Mouse (Mus musculus): ENCODE results near the gene Mvb12b. TPM values are rescaled to one million over a fixed set of nuclear protein-coding genes. Genes with fewer than 3 reads are reported as not detected.

Gene Mvb12b
- polyA plus RNA-seq, 2 experiments = 6.9 to 8.3 TPM

DNA sequence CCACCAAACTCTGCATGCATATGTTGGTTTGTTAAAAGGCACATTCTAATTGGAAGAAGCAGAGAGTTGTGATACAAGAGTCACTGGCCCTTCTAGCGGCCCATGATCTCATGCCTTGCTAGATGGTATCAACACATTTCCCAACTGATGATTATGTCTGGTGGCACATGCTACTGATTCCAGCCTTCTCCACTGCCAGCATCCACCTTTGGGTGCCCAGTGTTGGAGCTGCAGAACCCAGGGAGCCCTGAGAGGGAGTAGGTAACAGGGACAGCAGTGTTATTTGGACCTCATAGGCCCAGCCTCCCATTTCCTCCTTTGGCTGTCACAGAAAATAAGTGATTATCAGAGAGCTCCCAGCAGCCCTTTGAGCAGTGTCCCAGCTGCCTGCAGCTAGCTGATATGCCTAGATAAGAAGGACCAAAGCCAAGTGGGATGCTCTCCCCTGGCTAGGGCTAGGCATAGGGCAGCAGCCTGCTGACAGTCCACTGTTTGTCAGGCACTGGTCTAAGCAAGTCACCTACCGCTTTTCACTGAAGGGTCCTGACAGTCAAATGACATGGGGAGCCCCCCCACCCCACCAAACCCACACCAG, 44.7 kb downstream of the Mvb12b start:
- TF ChIP-seq CTCF (IDR thresholded peaks at IDR 0.05; ENCODE audit: low read depth) = peak; percentile 50
- peak; percentile 99 for TF ChIP-seq EP300 (IDR thresholded peaks at IDR 0.05; ENCODE audit: low read depth)
- Histone ChIP-seq H3K9ac (replicated peaks) (peak overlapping the region; percentile 79), H3K4me1 (replicated peaks; ENCODE audit: control insufficient read depth in 2 of 2, insufficient read depth in 2 of 2, low read length in 1 of 2) (peaks cover 84 to 94% of the 10 kb centered on the region in 2 experiments), H3K4me3 (ENCODE audit: insufficient read depth in 1 of 2, low read depth in 2 of 2, low read length in 2 of 2) (peak overlapping the region in 1 of 2 experiments; percentile 28; a peak in 1 of 4 replicates), H3K27me3 (ENCODE audit: control insufficient read depth, insufficient read depth, low read length) (no peaks in the 10 kb centered on the region), H3K36me3 (replicated peaks; ENCODE audit: control insufficient read depth, insufficient read depth, low read depth) (no peaks in the 10 kb centered on the region), H3K9me3 (ENCODE audit: control insufficient read depth, low read length) (no peaks in the 10 kb centered on the region), H3K4me2 (ENCODE audit: low read depth) (peak overlapping the region; percentile 76), H3K27ac (peak overlapping the region; percentile 100)
- WGBS (ENCODE audit: insufficient replicate concordance) = 18% methylated on average over 2 of the region's 2 CpGs
- peak; percentile 99 for ATAC-seq (ENCODE audit: insufficient read depth)
- DNase-seq (ENCODE audit: low read depth in 3 of 3, low spot score in 3 of 3) = peak; percentile 95 to 97 (median 95)

DNA sequence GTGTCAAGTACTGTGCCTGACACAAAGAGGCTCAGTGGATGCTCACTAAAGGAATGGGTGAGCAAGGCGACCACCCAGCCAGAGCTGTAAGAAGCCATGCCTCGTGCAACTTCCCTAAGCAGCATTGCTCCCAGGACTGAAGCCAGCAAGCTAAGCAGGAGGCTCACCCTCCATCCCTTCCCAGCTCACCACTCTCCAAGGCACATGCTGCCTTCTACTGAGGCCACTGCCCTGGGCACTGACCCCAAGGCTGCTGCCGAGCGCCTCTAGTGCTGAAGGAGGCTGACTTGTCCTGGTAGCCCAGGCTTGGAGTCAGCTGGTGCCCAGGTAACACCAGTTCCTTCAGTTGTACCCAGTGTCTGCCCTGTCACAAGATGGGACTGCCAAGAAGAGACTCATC, 45.8 kb downstream of the Mvb12b start:
- no peaks in the 10 kb centered on the region for H3K27me3 ChIP-seq (ENCODE audit: control insufficient read depth, insufficient read depth, low read length)
- no peak overlapping the region for H3K4me3 ChIP-seq (ENCODE audit: insufficient read depth in 1 of 2, low read depth in 2 of 2, low read length in 2 of 2)
- TF ChIP-seq EP300 (IDR thresholded peaks at IDR 0.05; ENCODE audit: low read depth) (no peak), CTCF (IDR thresholded peaks at IDR 0.05; ENCODE audit: low read depth) (no peak)
- ATAC-seq (ENCODE audit: insufficient read depth) (no peak), DNase-seq (ENCODE audit: low read depth in 3 of 3, low spot score in 3 of 3) (no peak)
- 76% methylated on average over 4 of the region's 4 CpGs for WGBS (ENCODE audit: insufficient replicate concordance)
- peaks cover 77 to 90% of the 10 kb centered on the region in 2 experiments for H3K4me1 ChIP-seq (replicated peaks; ENCODE audit: control insufficient read depth in 2 of 2, insufficient read depth in 2 of 2, low read length in 1 of 2)
- peak overlapping the region; percentile 100 for H3K27ac ChIP-seq
- H3K9ac ChIP-seq (replicated peaks) = peak overlapping the region; percentile 64
- no peaks in the 10 kb centered on the region for H3K9me3 ChIP-seq (ENCODE audit: control insufficient read depth, low read length)
- H3K4me2 ChIP-seq (ENCODE audit: low read depth) = peak overlapping the region; percentile 76
- no peaks in the 10 kb centered on the region for H3K36me3 ChIP-seq (replicated peaks; ENCODE audit: control insufficient read depth, insufficient read depth, low read depth)

DNA sequence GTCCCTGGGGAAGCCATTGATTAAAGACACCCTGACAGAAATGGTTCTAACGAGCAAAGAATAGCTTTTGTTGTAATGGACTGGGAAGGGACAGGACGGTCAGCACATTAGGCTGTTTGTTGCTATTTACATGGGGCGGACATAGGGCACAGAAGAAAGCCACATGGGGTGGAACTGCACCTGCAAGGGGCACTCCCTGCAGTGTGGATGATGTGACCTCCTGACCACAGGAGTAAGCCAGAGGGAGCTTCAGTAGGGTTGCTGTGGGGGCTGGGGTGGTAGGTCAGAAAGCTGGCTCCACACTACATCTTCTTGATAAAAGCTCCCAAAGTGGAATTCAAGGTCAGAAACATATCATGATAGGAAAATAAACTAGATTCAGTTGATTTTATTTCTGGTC, 47.3 kb downstream of the Mvb12b start:
- peaks cover 73 to 78% of the 10 kb centered on the region in 2 experiments for H3K4me1 ChIP-seq (replicated peaks; ENCODE audit: control insufficient read depth in 2 of 2, insufficient read depth in 2 of 2, low read length in 1 of 2)
- WGBS (ENCODE audit: insufficient replicate concordance) = 73% methylated on average over 3 of the region's 3 CpGs
- H3K9ac ChIP-seq (replicated peaks) = peak overlapping the region; percentile 24
- H3K4me3 ChIP-seq (ENCODE audit: insufficient read depth in 1 of 2, low read depth in 2 of 2, low read length in 2 of 2) = no peak overlapping the region
- DNase-seq (ENCODE audit: low read depth in 3 of 3, low spot score in 3 of 3) (no peak), ATAC-seq (ENCODE audit: insufficient read depth) (no peak)
- H3K9me3 ChIP-seq (ENCODE audit: control insufficient read depth, low read length) = no peaks in the 10 kb centered on the region
- no peaks in the 10 kb centered on the region for H3K27me3 ChIP-seq (ENCODE audit: control insufficient read depth, insufficient read depth, low read length)
- H3K4me2 ChIP-seq (ENCODE audit: low read depth) = no peak overlapping the region
- TF ChIP-seq CTCF (IDR thresholded peaks at IDR 0.05; ENCODE audit: low read depth) (no peak), EP300 (IDR thresholded peaks at IDR 0.05; ENCODE audit: low read depth) (no peak)
- peak overlapping the region; percentile 100 for H3K27ac ChIP-seq
- H3K36me3 ChIP-seq (replicated peaks; ENCODE audit: control insufficient read depth, insufficient read depth, low read depth) = no peaks in the 10 kb centered on the region

DNA sequence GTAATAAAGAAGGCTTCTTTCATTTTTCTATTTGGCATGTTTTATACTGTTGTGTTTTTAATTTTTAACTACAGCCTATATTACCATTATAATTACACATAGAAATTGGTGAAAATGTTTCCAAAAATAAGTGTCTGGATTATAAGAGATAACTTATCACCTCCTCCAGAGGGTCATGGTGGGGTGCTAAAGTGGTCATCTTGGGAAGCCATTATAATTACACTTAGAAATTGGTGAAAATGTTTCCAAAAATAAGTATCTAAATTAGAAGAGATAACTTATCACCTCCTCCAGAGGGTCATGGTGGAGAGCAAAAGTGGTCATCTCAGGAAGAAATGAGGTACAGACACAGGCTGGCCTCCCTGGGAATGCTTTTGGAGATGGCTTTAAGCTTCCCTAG, 48.5 kb downstream of the Mvb12b start:
- peaks cover 62 to 66% of the 10 kb centered on the region in 2 experiments for H3K4me1 ChIP-seq (replicated peaks; ENCODE audit: control insufficient read depth in 2 of 2, insufficient read depth in 2 of 2, low read length in 1 of 2)

DNA sequence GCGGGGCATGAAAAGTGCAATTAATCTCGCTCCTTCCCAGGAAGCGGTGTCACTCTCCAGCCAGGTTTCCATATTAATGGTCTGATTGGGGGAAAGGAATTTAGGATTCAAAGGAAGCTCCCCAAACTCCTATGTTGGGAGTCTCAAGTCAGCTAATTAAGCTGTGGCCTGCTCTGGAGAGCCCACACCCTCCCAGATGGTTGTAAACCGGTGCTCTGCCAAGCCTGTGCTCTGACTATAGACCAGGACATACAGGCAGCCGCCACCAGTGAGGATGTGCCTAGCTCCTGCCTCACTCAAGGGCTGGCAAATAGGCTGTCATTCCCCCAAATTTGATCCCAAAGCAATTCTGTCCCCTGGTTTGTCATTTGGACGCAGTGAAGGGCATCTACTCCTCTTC, 50.4 kb downstream of the Mvb12b start:
- 91% methylated on average over 6 of the region's 6 CpGs for WGBS (ENCODE audit: insufficient replicate concordance)
- peaks cover 45 to 48% of the 10 kb centered on the region in 2 experiments for H3K4me1 ChIP-seq (replicated peaks; ENCODE audit: control insufficient read depth in 2 of 2, insufficient read depth in 2 of 2, low read length in 1 of 2)
- peak overlapping the region; percentile 65 for H3K27ac ChIP-seq
- TF ChIP-seq EP300 (IDR thresholded peaks at IDR 0.05; ENCODE audit: low read depth) = no peak
- no peak for TF ChIP-seq CTCF (IDR thresholded peaks at IDR 0.05; ENCODE audit: low read depth)
- H3K4me3 ChIP-seq (ENCODE audit: insufficient read depth in 1 of 2, low read depth in 2 of 2, low read length in 2 of 2) = no peak overlapping the region
- no peak for DNase-seq (ENCODE audit: low read depth in 3 of 3, low spot score in 3 of 3)
- no peak overlapping the region for H3K4me2 ChIP-seq (ENCODE audit: low read depth)
- no peaks in the 10 kb centered on the region for H3K27me3 ChIP-seq (ENCODE audit: control insufficient read depth, insufficient read depth, low read length)
- no peak overlapping the region for H3K9ac ChIP-seq (replicated peaks)
- H3K36me3 ChIP-seq (replicated peaks; ENCODE audit: control insufficient read depth, insufficient read depth, low read depth) = no peaks in the 10 kb centered on the region
- H3K9me3 ChIP-seq (ENCODE audit: control insufficient read depth, low read length) = no peaks in the 10 kb centered on the region
- ATAC-seq (ENCODE audit: insufficient read depth) = no peak

More for the DNA sequence above, 48.5 kb downstream of the Mvb12b start:
- H3K4me2 ChIP-seq (ENCODE audit: low read depth) = peak overlapping the region; percentile 28
- ATAC-seq (ENCODE audit: insufficient read depth) = no peak
- H3K27ac ChIP-seq = peak overlapping the region; percentile 65
- H3K4me3 ChIP-seq (ENCODE audit: insufficient read depth in 1 of 2, low read depth in 2 of 2, low read length in 2 of 2) = no peak overlapping the region
- H3K9me3 ChIP-seq (ENCODE audit: control insufficient read depth, low read length) = no peaks in the 10 kb centered on the region
- DNase-seq (ENCODE audit: low read depth in 3 of 3, low spot score in 3 of 3) = no peak
- H3K27me3 ChIP-seq (ENCODE audit: control insufficient read depth, insufficient read depth, low read length) = no peaks in the 10 kb centered on the region
- TF ChIP-seq CTCF (IDR thresholded peaks at IDR 0.05; ENCODE audit: low read depth) (no peak), EP300 (IDR thresholded peaks at IDR 0.05; ENCODE audit: low read depth) (peak; percentile 57)
- H3K9ac ChIP-seq (replicated peaks) = peak overlapping the region; percentile 44
- no peaks in the 10 kb centered on the region for H3K36me3 ChIP-seq (replicated peaks; ENCODE audit: control insufficient read depth, insufficient read depth, low read depth)
